Mouse (Mus musculus) liver, embryonic 12.5 days (tissue): Measurements from ENCODE around the gene Aldh1l2. TPM values are rescaled to one million over a fixed set of nuclear protein-coding genes. Genes with fewer than 3 reads are reported as not detected.
"Not testable (repeated sequence)": the region's sequence is repeated elsewhere in the genome, so short reads cannot be mapped to it uniquely, and the experiment has no call there.

Source experiments
- ATAC-seq: fragments of 200-750 bp; cut with Nextera tagmentation; 2 replicates; pipeline ENCODE4 v1.8.0; 2017; ENCODE audit warnings: moderate number of reproducible peaks, mild to moderate bottlenecking, moderate library complexity
- H3K27ac ChIP-seq: fragments of 300-500 bp; sonication (generic); 2 replicates; pipeline ENCODE4 v1.5.1; 2016; ENCODE audit warnings: mild to moderate bottlenecking
- H3K27me3 ChIP-seq: fragments of 300-500 bp; sonication (generic); replicated peaks from 2 replicates; pipeline ENCODE4 v1.6.1; 2016; ENCODE audit warnings: mild to moderate bottlenecking, moderate library complexity
- H3K36me3 ChIP-seq: fragments of 300-500 bp; sonication (generic); 2 replicates; pipeline ENCODE4 v1.6.1; 2016; ENCODE audit warnings: mild to moderate bottlenecking, moderate library complexity
- H3K4me1 ChIP-seq: fragments of 300-500 bp; sonication (generic); 2 replicates; pipeline ENCODE4 v1.6.1; 2016
- H3K4me2 ChIP-seq: fragments of 300-500 bp; sonication (generic); 2 replicates; pipeline ENCODE4 v1.6.1; 2016; ENCODE audit warnings: mild to moderate bottlenecking, moderate library complexity
- H3K4me3 ChIP-seq: fragments of 300-500 bp; sonication (generic); 2 replicates; pipeline ENCODE4 v1.5.1; 2016; ENCODE audit warnings: mild to moderate bottlenecking, moderate library complexity
- H3K9ac ChIP-seq: fragments of 300-500 bp; sonication (generic); 2 replicates; pipeline ENCODE4 v1.6.1; 2016; ENCODE audit warnings: mild to moderate bottlenecking, moderate library complexity
- H3K9me3 ChIP-seq: fragments of 300-500 bp; sonication (generic); replicated peaks from 2 replicates; pipeline ENCODE4 v1.6.1; 2016; ENCODE audit warnings: mild to moderate bottlenecking, moderate library complexity
- WGBS: fragments of 180-500 bp; shearing (Covaris S2); methylation state at CpG from one replicate; pipeline ENCODE4 v1.1.7; 2016; ENCODE audit not compliant: insufficient replicate concordance; 5-methylcytosine and 5-hydroxymethylcytosine counted together
- polyA plus RNA-seq: library from polyadenylated mRNA; unstranded; fragments of >200 nt; fragmentation: Nextera tagmentation; extraction: Ambion mirVana; gene quantifications from 2 replicates; pipeline ENCODE4 v1.2.1, GENCODE M21; 2016

The Aldh1l2 gene
- polyA plus RNA-seq, 1 experiment from 2014 or later: 0.17 TPM

DNA sequence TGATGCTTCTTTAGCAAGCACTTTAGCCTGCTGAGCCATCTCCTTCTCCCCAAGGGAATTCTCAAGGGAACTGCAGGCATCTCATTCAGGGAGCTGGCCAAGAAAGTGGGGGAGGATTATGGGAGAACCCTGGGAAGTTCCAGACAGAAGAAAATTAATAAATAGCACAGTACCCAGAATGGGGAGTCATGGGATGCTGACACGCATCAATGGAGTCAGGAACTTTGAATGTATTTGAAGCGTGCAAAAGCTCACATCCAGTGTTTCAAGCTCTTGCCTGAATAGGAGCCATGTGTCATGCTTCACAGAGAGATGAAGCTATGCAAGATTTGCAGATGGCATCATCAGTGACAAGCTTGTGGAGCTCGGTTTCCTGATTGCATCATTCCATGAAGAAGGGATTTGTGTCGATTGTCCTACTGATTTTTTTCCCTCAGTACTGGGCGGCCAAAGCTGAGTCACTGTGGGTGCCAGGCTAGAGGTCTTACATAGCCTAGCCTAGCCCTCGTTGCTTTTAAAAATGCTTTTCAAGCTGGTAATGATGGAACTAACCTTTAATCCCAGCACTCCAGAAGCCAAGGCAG, 3.5 kb downstream of the Aldh1l2 start:
- H3K27ac ChIP-seq: no peak overlapping the region
- peaks cover 44% of the 10 kb centered on the region for H3K27me3 ChIP-seq
- ATAC-seq: no peak
- no peak overlapping the region for H3K9ac ChIP-seq
- no peak overlapping the region for H3K4me2 ChIP-seq
- no peak overlapping the region for H3K4me3 ChIP-seq
- no peaks in the 10 kb centered on the region for H3K4me1 ChIP-seq
- H3K9me3 ChIP-seq: no peaks in the 10 kb centered on the region
- 63% methylated on average over 6 of the region's 6 CpGs for WGBS
- H3K36me3 ChIP-seq: no peaks in the 10 kb centered on the region

DNA sequence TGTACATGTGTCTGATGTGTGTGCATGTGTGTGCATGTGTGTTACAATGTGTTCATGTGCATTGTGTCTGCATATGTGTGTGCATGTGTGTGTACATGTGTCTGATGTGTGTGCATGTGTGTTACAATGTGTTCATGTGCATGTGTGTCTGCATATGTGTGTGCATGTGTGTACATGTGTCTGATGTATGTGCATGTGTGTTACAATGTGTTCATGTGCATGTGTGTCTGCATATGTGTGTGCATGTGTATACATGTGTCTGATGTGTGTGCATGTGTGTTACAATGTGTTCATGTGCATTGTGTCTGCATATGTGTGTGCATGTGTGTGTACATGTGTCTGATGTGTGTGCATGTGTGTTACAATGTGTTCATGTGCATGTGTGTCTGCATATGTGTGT, 9.7 kb downstream of the Aldh1l2 start:
- H3K36me3 ChIP-seq, ATAC-seq, H3K4me3 ChIP-seq, H3K4me1 ChIP-seq, H3K4me2 ChIP-seq, H3K27me3 ChIP-seq, H3K9me3 ChIP-seq, H3K27ac ChIP-seq, H3K9ac ChIP-seq: not testable (repeated sequence)

DNA sequence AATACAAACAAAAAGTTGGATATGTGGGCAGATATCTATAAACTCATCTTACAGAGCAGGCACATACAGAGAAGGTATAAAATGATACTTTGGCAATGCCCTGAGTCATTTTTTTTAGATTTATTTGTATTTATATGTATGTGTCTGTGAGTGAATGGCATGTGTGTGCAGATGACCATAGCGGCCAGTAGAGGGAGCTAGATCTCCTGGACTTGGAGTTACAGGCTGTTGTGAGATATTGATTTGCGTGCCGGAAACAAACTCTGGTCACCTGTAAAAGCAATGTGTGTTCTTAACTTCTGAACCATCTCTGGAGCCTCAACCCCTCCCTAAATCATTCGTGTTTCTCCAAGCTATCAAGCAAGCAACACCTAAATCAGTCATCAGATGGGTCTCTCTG, 12.9 kb downstream of the Aldh1l2 start:
- WGBS: 68% methylated on average over 4 of the region's 4 CpGs
- no peaks in the 10 kb centered on the region for H3K9me3 ChIP-seq
- no peak overlapping the region for H3K4me2 ChIP-seq
- H3K27ac ChIP-seq: no peak overlapping the region
- no peak overlapping the region for H3K4me3 ChIP-seq
- ATAC-seq: no peak
- H3K36me3 ChIP-seq: no peaks in the 10 kb centered on the region
- H3K4me1 ChIP-seq: no peaks in the 10 kb centered on the region
- no peak overlapping the region for H3K9ac ChIP-seq
- H3K27me3 ChIP-seq: no peaks in the 10 kb centered on the region

DNA sequence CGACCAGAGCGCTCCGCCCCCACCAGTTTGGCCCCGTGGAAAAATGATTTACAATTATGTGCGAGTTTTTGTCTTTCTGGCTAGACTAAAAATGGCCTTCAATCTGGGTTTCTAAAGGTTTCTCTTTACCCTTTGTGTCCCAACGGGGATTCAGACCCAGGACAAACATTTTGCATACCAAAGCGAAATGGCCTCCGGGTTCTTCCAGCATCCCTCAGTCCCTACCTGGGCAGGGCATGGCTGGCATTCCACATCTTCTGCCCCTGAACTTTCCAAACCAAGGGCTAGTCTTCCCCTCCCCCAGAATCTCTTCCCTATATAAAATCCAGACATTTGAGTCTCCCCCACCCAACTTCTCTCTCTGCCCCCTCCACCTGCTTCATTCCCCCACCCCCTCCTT, 20.2 kb downstream of the Aldh1l2 start:
- Histone ChIP-seq H3K36me3 (no peaks in the 10 kb centered on the region), H3K9me3 (no peaks in the 10 kb centered on the region), H3K9ac (no peak overlapping the region), H3K27ac (no peak overlapping the region), H3K4me2 (no peak overlapping the region), H3K4me1 (no peaks in the 10 kb centered on the region), H3K4me3 (no peak overlapping the region), H3K27me3 (no peaks in the 10 kb centered on the region)
- WGBS: 77% methylated on average over 8 of the region's 8 CpGs
- no peak for ATAC-seq

- no peaks in the 10 kb centered on the region for H3K27me3 ChIP-seq
- no peaks in the 10 kb centered on the region for H3K9me3 ChIP-seq
- H3K36me3 ChIP-seq: no peaks in the 10 kb centered on the region
- H3K4me2 ChIP-seq: no peak overlapping the region
- H3K4me3 ChIP-seq: no peak overlapping the region
- no peak overlapping the region for H3K27ac ChIP-seq
- no peak overlapping the region for H3K9ac ChIP-seq
- 54% methylated on average over 5 of the region's 5 CpGs for WGBS
- no peaks in the 10 kb centered on the region for H3K4me1 ChIP-seq
- no peak for ATAC-seq
Measured at GRCm38 (mm10) chr10:83511304-83511703, 22.6 kb downstream of the Aldh1l2 start.

GRCm38 (mm10) chr10:83508962-83509660, 24.8 kb downstream of the Aldh1l2 start:
- Histone ChIP-seq H3K4me2 (no peak overlapping the region), H3K9me3 (no peaks in the 10 kb centered on the region), H3K4me1 (no peaks in the 10 kb centered on the region), H3K9ac (no peak overlapping the region), H3K4me3 (no peak overlapping the region), H3K27me3 (no peaks in the 10 kb centered on the region), H3K36me3 (no peaks in the 10 kb centered on the region), H3K27ac (no peak overlapping the region)
- no peak for ATAC-seq
- 44% methylated on average over 8 of the region's 8 CpGs for WGBS

GRCm38 (mm10) chr10:83497321-83497720, 36.6 kb downstream of the Aldh1l2 start:
- Histone ChIP-seq H3K4me3 (no peak overlapping the region), H3K9me3 (no peaks in the 10 kb centered on the region), H3K4me2 (no peak overlapping the region), H3K9ac (no peak overlapping the region), H3K27ac (no peak overlapping the region), H3K27me3 (no peaks in the 10 kb centered on the region), H3K4me1 (no peaks in the 10 kb centered on the region), H3K36me3 (no peaks in the 10 kb centered on the region)
- WGBS: 81% methylated on average over 13 of the region's 13 CpGs
- ATAC-seq: no peak

DNA sequence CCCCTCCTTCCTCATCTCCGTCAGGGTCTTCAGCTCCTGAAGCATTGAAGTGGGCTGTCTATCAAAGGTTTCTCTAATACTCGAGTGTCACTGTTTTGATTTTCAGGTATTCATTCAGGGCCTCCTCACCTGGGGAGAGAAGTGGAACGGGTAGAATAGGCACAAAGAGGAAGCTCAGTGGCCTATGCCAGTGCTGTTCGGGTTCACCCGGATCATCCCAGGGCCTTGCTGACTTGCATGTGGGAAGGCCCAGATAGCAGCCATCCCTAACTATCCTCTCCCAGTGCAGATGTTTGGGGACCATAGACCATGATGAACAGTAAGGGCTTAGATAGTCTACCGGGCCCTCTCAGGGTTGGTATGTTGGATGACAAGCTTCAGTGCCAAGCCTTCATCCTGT, 43.4 kb downstream of the Aldh1l2 start:
- Histone ChIP-seq H3K9ac (no peak overlapping the region), H3K36me3 (no peaks in the 10 kb centered on the region), H3K27me3 (no peaks in the 10 kb centered on the region), H3K27ac (no peak overlapping the region), H3K4me2 (no peak overlapping the region), H3K9me3 (no peaks in the 10 kb centered on the region), H3K4me1 (no peaks in the 10 kb centered on the region), H3K4me3 (no peak overlapping the region)
- no peak for ATAC-seq
- WGBS: 73% methylated on average over 6 of the region's 6 CpGs

- 71% methylated on average over 5 of the region's 5 CpGs for WGBS
- no peak for ATAC-seq
- Histone ChIP-seq H3K27me3 (no peaks in the 10 kb centered on the region), H3K9me3 (peaks cover 19% of the 10 kb centered on the region; the same call in 1 of the 2 replicates), H3K27ac (no peak overlapping the region), H3K9ac (no peak overlapping the region), H3K4me2 (no peak overlapping the region), H3K4me3 (no peak overlapping the region), H3K36me3 (no peaks in the 10 kb centered on the region), H3K4me1 (no peaks in the 10 kb centered on the region)
Measured at GRCm38 (mm10) chr10:83477286-83477685, 56.7 kb downstream of the Aldh1l2 start.

- no peak overlapping the region for H3K9ac ChIP-seq
- H3K4me1 ChIP-seq: no peaks in the 10 kb centered on the region
- ATAC-seq: no peak
- no peak overlapping the region for H3K27ac ChIP-seq
- H3K36me3 ChIP-seq: no peaks in the 10 kb centered on the region
- no peaks in the 10 kb centered on the region for H3K27me3 ChIP-seq
- no peak overlapping the region for H3K4me3 ChIP-seq
- H3K9me3 ChIP-seq: peaks cover 14% of the 10 kb centered on the region; the same call in 1 of the 2 replicates
- H3K4me2 ChIP-seq: no peak overlapping the region
- 83% methylated on average over 13 of the region's 13 CpGs for WGBS
Measured at GRCm38 (mm10) chr10:83475226-83475625, 58.7 kb downstream of the Aldh1l2 start.

GRCm38 (mm10) chr10:83457531-83457930, 76.4 kb downstream of the Aldh1l2 start:
- H3K9me3 ChIP-seq: peaks cover 29% of the 10 kb centered on the region

DNA sequence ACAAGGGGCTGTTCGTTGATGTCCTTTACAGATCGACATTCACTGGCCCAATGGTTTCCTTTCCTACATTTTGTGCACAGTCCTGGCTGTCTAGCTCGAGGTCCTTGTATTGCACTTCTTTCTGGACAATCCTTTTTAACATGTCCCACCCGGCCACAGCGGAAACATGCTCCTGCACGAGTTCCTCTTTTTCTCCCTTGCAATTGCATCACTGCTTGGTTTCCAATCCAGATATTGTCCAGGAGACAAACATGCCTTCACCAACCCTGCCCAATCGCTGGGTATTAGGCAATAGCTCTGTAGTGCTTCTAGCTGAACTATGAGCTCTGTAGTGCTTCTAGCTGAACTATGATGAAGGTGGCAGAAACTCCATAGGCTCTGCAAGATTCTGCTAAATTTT, 85.4 kb downstream of the Aldh1l2 start:
- Histone ChIP-seq H3K9ac (no peak overlapping the region), H3K4me2 (no peak overlapping the region), H3K36me3 (no peaks in the 10 kb centered on the region), H3K27ac (no peak overlapping the region), H3K9me3 (peaks cover 33% of the 10 kb centered on the region), H3K27me3 (no peaks in the 10 kb centered on the region), H3K4me1 (no peaks in the 10 kb centered on the region), H3K4me3 (no peak overlapping the region)
- ATAC-seq: no peak
- 69% methylated on average over 7 of the region's 7 CpGs for WGBS

More at GRCm38 (mm10) chr10:83457531-83457930, 76.4 kb downstream of the Aldh1l2 start:
- 75% methylated on average over 3 of the region's 3 CpGs for WGBS
- Histone ChIP-seq H3K9ac (no peak overlapping the region), H3K4me1 (no peaks in the 10 kb centered on the region), H3K4me2 (no peak overlapping the region), H3K4me3 (no peak overlapping the region), H3K36me3 (peaks cover 7% of the 10 kb centered on the region), H3K27ac (no peak overlapping the region), H3K27me3 (no peaks in the 10 kb centered on the region)
- ATAC-seq: no peak
